Comparison of ENCODE assay signal across 17 mouse cellular contexts in genomic region chr10:117634323-117635030, GRCm38 (mm10).
"Had no signal": no experiment of that assay in that cellular context is flagged by ENCODE, and none has a peak within 500 bp of the region (broad histone marks: within the 10 kb centered on the region; RNA-seq: fewer than 3 reads in every experiment).

No protein-coding gene starts in this region.

- H3K4me3 ChIP-seq: neural tube, embryonic 12.5 days; neural tube, embryonic 13.5 days; neural tube, embryonic 15.5 days; stomach, embryonic 15.5 days had no signal

- H3K4me2 ChIP-seq: neural tube, embryonic 12.5 days; neural tube, embryonic 13.5 days; neural tube, embryonic 15.5 days; stomach, embryonic 15.5 days had no signal

- H3K4me1 ChIP-seq: stomach, embryonic 15.5 days had no signal

- H3K9me3 ChIP-seq: neural tube, embryonic 12.5 days; neural tube, embryonic 13.5 days; neural tube, embryonic 15.5 days; stomach, embryonic 15.5 days had no signal

- H3K36me3 ChIP-seq: neural tube, embryonic 12.5 days; neural tube, embryonic 13.5 days; neural tube, embryonic 15.5 days; stomach, embryonic 15.5 days had no signal

- H3K27ac ChIP-seq: neural tube, embryonic 12.5 days; neural tube, embryonic 13.5 days; neural tube, embryonic 15.5 days; stomach, embryonic 15.5 days; stomach, postnatal 0 days had no signal

- DNase-seq: retina, postnatal 1 day; right cerebral cortex, adult 18-20 months; right cerebral cortex, postnatal 14 days; right cerebral cortex, postnatal 25 days; right cerebral cortex, postnatal 4 days; spleen, adult 18-20 months; thymus, adult 18-20 months; thymus, adult 2 months; thymus, postnatal 14 days; thymus, postnatal 25 days; thymus, postnatal 36 days; thymus, postnatal 4 days had no signal

- H3K27me3 ChIP-seq: stomach, embryonic 15.5 days had no signal

- H3K9ac ChIP-seq: neural tube, embryonic 12.5 days; neural tube, embryonic 13.5 days; neural tube, embryonic 15.5 days; stomach, embryonic 15.5 days had no signal
